Mouse (Mus musculus) kidney, adult 2 months (tissue): Measurements from ENCODE around the gene Ndufaf2.

Experiments
- CTCF ChIP-seq: fragments of 200-500 bp; conservative IDR thresholded peaks from 2 replicates; pipeline ENCODE4 v1.5.1; 2011; ENCODE audit warnings: low read depth, mild to moderate bottlenecking, control low read depth, low read length, moderate library complexity, mixed read lengths; ENCODE audit not compliant: insufficient read depth, insufficient read length
- POLR2A ChIP-seq: fragments of 200-500 bp; IDR thresholded peaks from one replicate; pipeline ENCODE4 v1.6.1; 2011; ENCODE audit warnings: low read depth, low read length, control low read depth

DNA sequence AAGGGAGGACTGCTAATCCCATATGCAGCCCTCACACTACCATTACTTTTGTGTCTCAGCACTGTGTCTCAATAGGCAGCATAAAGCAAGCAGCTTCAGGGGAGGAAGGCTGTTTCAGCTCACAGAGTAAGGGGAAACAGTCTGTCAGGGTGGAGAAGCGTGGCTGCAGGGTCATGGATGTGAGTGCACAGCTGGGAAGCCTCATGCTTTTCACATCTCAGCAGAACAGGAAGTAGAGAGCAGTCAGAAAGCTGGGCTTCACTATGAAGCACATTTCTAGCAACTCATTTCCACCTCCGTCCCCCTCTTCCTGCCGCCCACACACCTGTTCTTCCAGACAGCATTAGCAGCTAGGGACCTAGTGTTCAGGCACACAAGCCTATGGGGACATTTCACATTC is 101.5 kb downstream of the Ndufaf2 start:
- TF ChIP-seq CTCF (no peak), POLR2A (no peak)
